ENCODE assay signal across 31 mouse cellular contexts in genomic region chr2:28299346-28299745, GRCm38 (mm10).
A peak's percentile ranks its signal among the peaks of the same experiment; 100 is the strongest.
DNase-seq lines count a peak whose midpoint lies in the region; ATAC-seq and TF ChIP-seq lines count a peak whose summit lies in the region.
"Had no signal": no experiment of that assay in that cellular context is flagged by ENCODE, and none has a peak within 500 bp of the region (broad histone marks: within the 10 kb centered on the region; RNA-seq: fewer than 3 reads in every experiment).

No protein-coding gene starts in this region.

- no peak for TF ChIP-seq CTCF in left cerebral cortex, adult 2 months (IDR thresholded peaks at IDR 0.05)

- no peak overlapping the region for H3K4me3 ChIP-seq in left cerebral cortex, adult 2 months
- no peak overlapping the region for H3K4me3 ChIP-seq in embryonic facial prominence, embryonic 15.5 days (replicated peaks)
- H3K4me3 ChIP-seq in limb, embryonic 15.5 days: no peak overlapping the region
- H3K4me3 ChIP-seq: forebrain, embryonic 13.5 days; gastrocnemius, adult 2 months; heart, adult 2 months; heart, embryonic 13.5 days; intestine, embryonic 15.5 days; lung, embryonic 15.5 days; myocyte; neural tube, embryonic 12.5 days had no signal

- ATAC-seq in embryonic facial prominence, embryonic 15.5 days (ENCODE audit: insufficient number of reproducible peaks, low FRiP score, low TSS enrichment, low read depth): no peak
- ATAC-seq in limb, embryonic 15.5 days (ENCODE audit: insufficient number of reproducible peaks, low FRiP score, low TSS enrichment, low read depth): no peak
- ATAC-seq: forebrain, embryonic 13.5 days; hindbrain, postnatal 0 days; intestine, embryonic 15.5 days; Patski had no signal

- H3K4me2 ChIP-seq in embryonic facial prominence, embryonic 15.5 days (replicated peaks): no peak overlapping the region
- H3K4me2 ChIP-seq in limb, embryonic 15.5 days: no peak overlapping the region
- H3K4me2 ChIP-seq: forebrain, embryonic 13.5 days; heart, embryonic 13.5 days; intestine, embryonic 15.5 days; liver, embryonic 11.5 days; lung, embryonic 15.5 days; midbrain, embryonic 11.5 days; neural tube, embryonic 12.5 days had no signal

- intact Hi-C loops in left cerebral cortex, adult 2 months (cut with DNase I): no loop called here

- H3K4me1 ChIP-seq in embryonic facial prominence, embryonic 15.5 days: peaks cover 37% of the 10 kb centered on the region
- peaks cover 33% of the 10 kb centered on the region for H3K4me1 ChIP-seq in limb, embryonic 15.5 days
- H3K4me1 ChIP-seq: heart, embryonic 13.5 days; lung, embryonic 15.5 days had no signal

- H3K27ac ChIP-seq in left cerebral cortex, adult 2 months: peak overlapping the region; percentile 83
- peak overlapping the region; percentile 74; the same call in 1 of the 2 replicates for H3K27ac ChIP-seq in embryonic facial prominence, embryonic 15.5 days (replicated peaks)
- peak overlapping the region; percentile 22; the same call in 1 of the 2 replicates for H3K27ac ChIP-seq in limb, embryonic 15.5 days
- H3K27ac ChIP-seq: forebrain, embryonic 13.5 days; gastrocnemius, adult 2 months; heart, adult 2 months; heart, embryonic 13.5 days; hindbrain, postnatal 0 days; intestine, embryonic 15.5 days; kidney, postnatal 0 days; lung, embryonic 15.5 days; neural tube, embryonic 12.5 days had no signal

- DNase-seq in adrenal gland, adult 8-10 months: peak; percentile 26
- no peak for DNase-seq in adrenal gland, postnatal 25 days
- no peak for DNase-seq in left cerebral cortex, adult 2 months (ENCODE audit: extremely low spot score in 1 of 2, low spot score in 2 of 2)
- no peak for DNase-seq in left cerebral cortex, adult 9 months (ENCODE audit: low spot score in 2 of 2)
- no peak for DNase-seq in kidney, postnatal 36 days
- DNase-seq in lung, postnatal 4 days: no peak
- DNase-seq: cerebellum, adult 9-10 months; cerebellum, postnatal 36 days; embryo, embryonic 11 days; gastrocnemius, adult 2 months; heart, adult 2 months; heart, postnatal 10 days; kidney, adult 2 months; layer of hippocampus, adult 9-11 months; right cerebral cortex, postnatal 4 days; thymus, adult 2 months; thymus, postnatal 36 days had no signal

- H3K36me3 ChIP-seq in embryonic facial prominence, embryonic 15.5 days: no peaks in the 10 kb centered on the region
- H3K36me3 ChIP-seq in limb, embryonic 15.5 days: no peaks in the 10 kb centered on the region
- H3K36me3 ChIP-seq: G1E; heart, embryonic 13.5 days; intestine, embryonic 15.5 days; lung, embryonic 15.5 days; neural tube, embryonic 12.5 days had no signal

- H3K9me3 ChIP-seq in embryonic facial prominence, embryonic 15.5 days (replicated peaks): no peaks in the 10 kb centered on the region
- H3K9me3 ChIP-seq in limb, embryonic 15.5 days: no peaks in the 10 kb centered on the region
- H3K9me3 ChIP-seq: forebrain, embryonic 13.5 days; G1E; heart, embryonic 13.5 days; intestine, embryonic 15.5 days; lung, embryonic 15.5 days; neural tube, embryonic 12.5 days had no signal

- 87% methylated on average over 2 of the region's 2 CpGs for WGBS in embryonic facial prominence, embryonic 15.5 days
- 78% methylated on average over 2 of the region's 2 CpGs for WGBS in limb, embryonic 15.5 days

- H3K9ac ChIP-seq in embryonic facial prominence, embryonic 15.5 days: no peak overlapping the region
- H3K9ac ChIP-seq in limb, embryonic 15.5 days: no peak overlapping the region
- H3K9ac ChIP-seq: forebrain, embryonic 13.5 days; heart, embryonic 13.5 days; intestine, embryonic 15.5 days; lung, embryonic 15.5 days; neural tube, embryonic 12.5 days had no signal

- H3K27me3 ChIP-seq in embryonic facial prominence, embryonic 15.5 days: no peaks in the 10 kb centered on the region
- no peaks in the 10 kb centered on the region for H3K27me3 ChIP-seq in limb, embryonic 15.5 days
- H3K27me3 ChIP-seq: intestine, embryonic 15.5 days; lung, embryonic 15.5 days; neural tube, embryonic 12.5 days had no signal

Comparison
In these comparisons a context has a peak if more than half of its experiments do, and no peak if none do; other contexts are left out.
1. H3K27ac ChIP-seq: peak in every context shown above with its lines; median percentile 83 in left cerebral cortex, adult 2 months; 74 in embryonic facial prominence, embryonic 15.5 days; 22 in limb, embryonic 15.5 days.